Mouse (Mus musculus) neural tube, embryonic 14.5 days (tissue): ENCODE measurements around the gene Mpp5. TPM values are rescaled to one million over a fixed set of nuclear protein-coding genes. Genes with fewer than 3 reads are reported as not detected.

Source experiments
- ATAC-seq: fragments of 200-750 bp; cut with Nextera tagmentation; 2 replicates; pipeline ENCODE4 v1.8.0; 2017; ENCODE audit warnings: low read depth, mild to moderate bottlenecking, moderate TSS enrichment, moderate library complexity
- H3K27ac ChIP-seq: fragments of 300-500 bp; sonication (generic); 2 replicates; pipeline ENCODE4 v1.5.1; 2014; ENCODE audit warnings: low read depth, mild to moderate bottlenecking, control low read depth, low read length, moderate library complexity, mixed read lengths
- H3K27me3 ChIP-seq: fragments of 300-500 bp; sonication (generic); 2 replicates; pipeline ENCODE4 v1.6.1; 2014; ENCODE audit warnings: low read length; ENCODE audit not compliant: control insufficient read depth, insufficient read depth
- H3K36me3 ChIP-seq: fragments of 300-500 bp; sonication (generic); 2 replicates; pipeline ENCODE4 v1.6.1; 2014; ENCODE audit warnings: low read length, mixed read lengths; ENCODE audit not compliant: control insufficient read depth, insufficient read depth
- H3K4me1 ChIP-seq: fragments of 300-500 bp; sonication (generic); 2 replicates; pipeline ENCODE4 v1.6.1; 2014; ENCODE audit warnings: low read length; ENCODE audit not compliant: control insufficient read depth, insufficient read depth
- H3K4me2 ChIP-seq: fragments of 300-500 bp; sonication (generic); 2 replicates; pipeline ENCODE4 v1.6.1; 2014; ENCODE audit warnings: mild to moderate bottlenecking, low read depth, low read length, control low read depth
- H3K4me3 ChIP-seq: fragments of 300-500 bp; sonication (generic); 2 replicates; pipeline ENCODE4 v1.5.1; 2014; ENCODE audit warnings: low read depth, low read length, control low read depth, mixed read lengths
- H3K9ac ChIP-seq: fragments of 300-500 bp; sonication (generic); replicated peaks from 2 replicates; pipeline ENCODE4 v1.6.1; 2014; ENCODE audit warnings: low read depth, mild to moderate bottlenecking, control low read depth, low read length, mixed read lengths
- H3K9me3 ChIP-seq: fragments of 300-500 bp; sonication (generic); 2 replicates; pipeline ENCODE4 v1.6.1; 2016; ENCODE audit warnings: low read length; ENCODE audit not compliant: control insufficient read depth
- WGBS: fragments of 180-500 bp; shearing (Covaris S2); extraction: QIAGEN DNeasy Blood & Tissue Kit; methylation state at CpG from one replicate; pipeline ENCODE4 v1.1.7; 2014; 5-methylcytosine and 5-hydroxymethylcytosine counted together
- polyA plus RNA-seq: library from polyadenylated mRNA; unstranded; fragments of >200 nt; fragmentation: Nextera tagmentation; extraction: Ambion mirVana; gene quantifications from 2 replicates; pipeline ENCODE4 v1.2.1, GENCODE M21; 2014

Gene Mpp5
- polyA plus RNA-seq, 1 experiment from 2014 or later: 11.4 TPM

DNA sequence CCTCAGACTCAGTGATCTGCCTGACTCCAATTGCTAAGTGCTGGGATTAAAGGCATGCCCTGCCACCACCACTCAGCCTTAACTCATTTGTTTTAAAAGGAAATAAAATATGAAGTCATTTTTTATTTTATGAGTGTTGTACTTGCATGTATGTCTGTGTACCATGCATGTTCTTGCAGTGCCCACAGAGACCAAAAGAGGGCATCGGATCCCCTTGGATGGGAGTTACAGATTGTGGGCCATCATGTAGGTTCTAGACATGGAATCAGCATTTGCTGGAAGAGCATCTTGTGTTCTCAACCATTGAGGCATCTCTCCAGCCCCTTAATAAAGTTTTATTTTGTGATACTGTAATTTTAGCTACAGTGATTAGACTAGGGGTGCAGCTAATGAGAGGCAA is 116.7 kb downstream of the Mpp5 start:
- no peak overlapping the region for H3K4me2 ChIP-seq
- no peak overlapping the region for H3K9ac ChIP-seq
- no peak overlapping the region for H3K27ac ChIP-seq
- no peaks in the 10 kb centered on the region for H3K9me3 ChIP-seq
- WGBS: 100% methylated on average over 1 of the region's 1 CpGs
- H3K36me3 ChIP-seq: peaks cover 3% of the 10 kb centered on the region; the same call in 1 of the 2 replicates
- no peaks in the 10 kb centered on the region for H3K27me3 ChIP-seq
- ATAC-seq: no peak
- H3K4me1 ChIP-seq: peaks cover 10% of the 10 kb centered on the region
- no peak overlapping the region for H3K4me3 ChIP-seq

- no peaks in the 10 kb centered on the region for H3K27me3 ChIP-seq
- H3K4me3 ChIP-seq: no peak overlapping the region
- no peak overlapping the region for H3K4me2 ChIP-seq
- peaks cover 4% of the 10 kb centered on the region; the same call in 1 of the 2 replicates for H3K36me3 ChIP-seq
- 98% methylated on average over 1 of the region's 1 CpGs for WGBS
- H3K27ac ChIP-seq: no peak overlapping the region
- peaks cover 2% of the 10 kb centered on the region for H3K4me1 ChIP-seq
- H3K9me3 ChIP-seq: no peaks in the 10 kb centered on the region
- no peak overlapping the region for H3K9ac ChIP-seq
- ATAC-seq: no peak
Observed at GRCm38 (mm10) chr12:78868115-78868514, 119.4 kb downstream of the Mpp5 start.

DNA sequence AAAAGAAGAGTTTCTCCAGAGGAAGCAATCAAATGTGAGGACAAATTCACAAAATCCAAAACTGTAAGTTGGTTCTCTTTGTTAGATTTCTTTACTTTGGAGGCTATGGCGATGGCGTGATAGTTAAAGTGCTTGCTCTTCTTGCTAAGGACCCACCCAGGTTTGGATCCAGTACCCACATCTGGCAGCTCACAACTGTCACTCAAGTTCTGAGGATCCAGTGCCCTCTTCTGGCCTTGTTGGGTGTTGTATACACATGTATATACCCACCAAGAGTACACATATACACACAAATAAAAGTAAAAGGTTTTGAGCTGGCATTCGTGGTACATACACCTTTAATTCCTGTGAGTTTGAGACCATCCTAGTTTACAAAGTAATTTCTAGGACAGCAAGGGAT is 125.9 kb downstream of the Mpp5 start:
- WGBS: 95% methylated on average over 3 of the region's 3 CpGs
- Histone ChIP-seq H3K4me3 (no peak overlapping the region), H3K9me3 (no peaks in the 10 kb centered on the region), H3K27ac (no peak overlapping the region), H3K36me3 (peaks cover 26% of the 10 kb centered on the region), H3K9ac (no peak overlapping the region), H3K4me2 (no peak overlapping the region), H3K27me3 (no peaks in the 10 kb centered on the region), H3K4me1 (no peaks in the 10 kb centered on the region)
- ATAC-seq: no peak

DNA sequence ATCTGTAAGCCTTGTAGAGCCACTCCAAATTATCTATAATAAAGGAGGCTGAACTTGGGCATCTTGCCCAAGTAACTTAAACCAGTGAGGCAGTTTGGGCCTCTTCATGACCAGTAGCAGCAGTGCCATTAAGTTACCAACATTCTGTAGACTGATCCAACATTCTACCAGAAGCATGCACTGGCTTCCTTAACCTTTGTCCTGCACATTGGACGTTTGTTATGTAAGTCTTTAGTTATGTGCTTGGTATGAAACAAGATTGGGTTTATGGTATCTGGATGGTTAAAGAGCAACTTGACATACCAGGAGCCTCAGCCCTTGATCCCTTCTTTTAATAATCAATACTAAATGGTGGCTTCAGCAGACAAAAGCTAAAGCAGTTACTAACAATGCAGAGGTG is 141.4 kb downstream of the Mpp5 start:
- 76% methylated on average over 1 of the region's 1 CpGs for WGBS
- Histone ChIP-seq H3K36me3 (peaks cover 7% of the 10 kb centered on the region; the same call in 1 of the 2 replicates), H3K4me1 (no peaks in the 10 kb centered on the region), H3K27me3 (no peaks in the 10 kb centered on the region), H3K9me3 (no peaks in the 10 kb centered on the region), H3K4me3 (no peak overlapping the region), H3K27ac (no peak overlapping the region), H3K9ac (no peak overlapping the region), H3K4me2 (no peak overlapping the region)
- no peak for ATAC-seq

Other genes with a start within 250 kb of the Mpp5 start
- 0.50 and 0.80 TPM in 2 replicates for gene Fam71d, start 57.4 kb upstream of the Mpp5 start, polyA plus RNA-seq
- 155 and 161 TPM in 2 replicates for gene Atp6v1d, start 112.7 kb downstream of the Mpp5 start, polyA plus RNA-seq
- 135 and 146 TPM in 2 replicates for gene Eif2s1, start 112.9 kb downstream of the Mpp5 start, polyA plus RNA-seq
- gene Plek2, start 158.1 kb downstream of the Mpp5 start, polyA plus RNA-seq: 0.94 and 2.4 TPM in 2 replicates